Mouse (Mus musculus): ENCODE data around the gene Rusc1. TPM values are rescaled to one million over a fixed set of nuclear protein-coding genes. Genes with fewer than 3 reads are reported as not detected.

The Rusc1 gene
- polyA plus RNA-seq, 1 experiment from 2014 or later = 36.0 TPM

- Histone ChIP-seq H3K4me1 (no peaks in the 10 kb centered on the region), H3K27ac (no peak overlapping the region), H3K36me3 (replicated peaks) (peaks cover 66% of the 10 kb centered on the region), H3K4me2 (no peak overlapping the region), H3K27me3 (no peaks in the 10 kb centered on the region), H3K4me3 (replicated peaks) (no peak overlapping the region), H3K9me3 (no peaks in the 10 kb centered on the region), H3K9ac (no peak overlapping the region)
- WGBS = 87% methylated on average over 4 of the region's 4 CpGs
- no peak for ATAC-seq (ENCODE audit: low FRiP score)
Measured at GRCm38 (mm10) chr3:89043359-89043758, 49.8 kb downstream of the Rusc1 start.

Other genes with a start within 250 kb of the Rusc1 start
- gene Msto1, start 179.3 kb downstream of the Rusc1 start, polyA plus RNA-seq (2016; fragmentation: Nextera tagmentation; extraction: Ambion mirVana) = 43.9 and 44.7 TPM in 2 replicates
- gene Ash1l, start 142.7 kb downstream of the Rusc1 start, polyA plus RNA-seq (2016; fragmentation: Nextera tagmentation; extraction: Ambion mirVana) = 22.1 and 23.6 TPM in 2 replicates
- gene Dap3, start 142.1 kb downstream of the Rusc1 start, polyA plus RNA-seq (2016; fragmentation: Nextera tagmentation; extraction: Ambion mirVana) = 135 and 138 TPM in 2 replicates
- 0.12 TPM in 1 of 2 replicates, not detected in the other for gene Gm43738, start 7.8 kb upstream of the Rusc1 start, polyA plus RNA-seq (2016; fragmentation: Nextera tagmentation; extraction: Ambion mirVana)
- 292 and 322 TPM in 2 replicates for gene Fdps, start 8.6 kb upstream of the Rusc1 start, polyA plus RNA-seq (2016; fragmentation: Nextera tagmentation; extraction: Ambion mirVana)
- 0.09 and 0.22 TPM in 2 replicates for gene Pklr, start 42.8 kb upstream of the Rusc1 start, polyA plus RNA-seq (2016; fragmentation: Nextera tagmentation; extraction: Ambion mirVana)
- 11.2 and 15.1 TPM in 2 replicates for gene Hcn3, start 66.9 kb upstream of the Rusc1 start, polyA plus RNA-seq (2016; fragmentation: Nextera tagmentation; extraction: Ambion mirVana)
- 41.1 and 42.5 TPM in 2 replicates for gene Clk2, start 71.5 kb upstream of the Rusc1 start, polyA plus RNA-seq (2016; fragmentation: Nextera tagmentation; extraction: Ambion mirVana)
- 89.7 and 94.4 TPM in 2 replicates for gene Scamp3, start 84.2 kb upstream of the Rusc1 start, polyA plus RNA-seq (2016; fragmentation: Nextera tagmentation; extraction: Ambion mirVana)
- 25.6 and 26.3 TPM in 2 replicates for gene Fam189b, start 89.8 kb upstream of the Rusc1 start, polyA plus RNA-seq (2016; fragmentation: Nextera tagmentation; extraction: Ambion mirVana)
- 34.3 and 37.4 TPM in 2 replicates for gene Gba, start 109.6 kb upstream of the Rusc1 start, polyA plus RNA-seq (2016; fragmentation: Nextera tagmentation; extraction: Ambion mirVana)
- 95.1 and 97.9 TPM in 2 replicates for gene Thbs3, start 121.9 kb upstream of the Rusc1 start, polyA plus RNA-seq (2016; fragmentation: Nextera tagmentation; extraction: Ambion mirVana)
- gene Mtx1, start 133.8 kb upstream of the Rusc1 start, polyA plus RNA-seq (2016; fragmentation: Nextera tagmentation; extraction: Ambion mirVana) = 185 and 194 TPM in 2 replicates
- gene Muc1, start 135.7 kb upstream of the Rusc1 start, polyA plus RNA-seq (2016; fragmentation: Nextera tagmentation; extraction: Ambion mirVana) = 3.8 and 4.7 TPM in 2 replicates
- 249 and 252 TPM in 2 replicates for gene Krtcap2, start 152.7 kb upstream of the Rusc1 start, polyA plus RNA-seq (2016; fragmentation: Nextera tagmentation; extraction: Ambion mirVana)
- 25.1 and 26.6 TPM in 2 replicates for gene Trim46, start 153.0 kb upstream of the Rusc1 start, polyA plus RNA-seq (2016; fragmentation: Nextera tagmentation; extraction: Ambion mirVana)
- 79.1 and 84.3 TPM in 2 replicates for gene Dpm3, start 166.0 kb upstream of the Rusc1 start, polyA plus RNA-seq (2016; fragmentation: Nextera tagmentation; extraction: Ambion mirVana)
- gene Slc50a1, start 177.3 kb upstream of the Rusc1 start, polyA plus RNA-seq (2016; fragmentation: Nextera tagmentation; extraction: Ambion mirVana) = 28.6 and 29.7 TPM in 2 replicates
- gene Efna1, start 187.8 kb upstream of the Rusc1 start, polyA plus RNA-seq (2016; fragmentation: Nextera tagmentation; extraction: Ambion mirVana) = 9.7 and 12.6 TPM in 2 replicates
- gene Efna3, start 229.7 kb upstream of the Rusc1 start, polyA plus RNA-seq (2016; fragmentation: Nextera tagmentation; extraction: Ambion mirVana) = 11.9 and 14.9 TPM in 2 replicates
- 17.1 and 20.0 TPM in 2 replicates for gene Efna4, start 244.7 kb upstream of the Rusc1 start, polyA plus RNA-seq (2016; fragmentation: Nextera tagmentation; extraction: Ambion mirVana)